Mouse (Mus musculus) lung, postnatal 10 days (tissue): ENCODE measurements around the gene Gps1.
"Not testable (repeated sequence)": the region's sequence is repeated elsewhere in the genome, so short reads cannot be mapped to it uniquely, and the experiment has no call there.

Experiments
- DNase-seq: peaks from one replicate; pipeline ENCODE4 v3.0.0; 2021

The Gps1 gene

GRCm38 (mm10) chr11:120785145-120785544, 1.1 kb downstream of the Gps1 start:
- no peak for DNase-seq

- DNase-seq: not testable (repeated sequence)
These were observed 4.4 kb downstream of the Gps1 start for GRCm38 (mm10) chr11:120788460-120788859.

- DNase-seq: no peak
These were observed 5.3 kb downstream of the Gps1 start for GRCm38 (mm10) chr11:120789355-120789754.

- no peak for DNase-seq
These were observed 5.7 kb downstream of the Gps1 start for GRCm38 (mm10) chr11:120789810-120790209.

GRCm38 (mm10) chr11:120792652-120793051, 8.6 kb downstream of the Gps1 start:
- DNase-seq: no peak

- DNase-seq: peak; percentile 98
These were observed 11.9 kb downstream of the Gps1 start, which contains the start of gene Dus1l for GRCm38 (mm10) chr11:120795756-120796613. Gene Dus1l, minus strand, starts transcription at chr11:120796403.

GRCm38 (mm10) chr11:120796614-120796946, 12.5 kb downstream of the Gps1 start:
- DNase-seq: no peak

GRCm38 (mm10) chr11:120798244-120798643, 14.2 kb downstream of the Gps1 start:
- DNase-seq: peak; percentile 43

- peak; percentile 58 for DNase-seq
These were observed 15.3 kb downstream of the Gps1 start for GRCm38 (mm10) chr11:120799316-120799890.

- DNase-seq: peak; percentile 96
These were observed 16.2 kb downstream of the Gps1 start for GRCm38 (mm10) chr11:120800061-120800904.

GRCm38 (mm10) chr11:120804274-120804673, 20.2 kb downstream of the Gps1 start:
- no peak for DNase-seq

GRCm38 (mm10) chr11:120804769-120805168, 20.7 kb downstream of the Gps1 start:
- no peak for DNase-seq

- DNase-seq: no peak
These were observed 21.6 kb downstream of the Gps1 start for GRCm38 (mm10) chr11:120805375-120806298.

- DNase-seq: no peak
These were observed 23.9 kb downstream of the Gps1 start for GRCm38 (mm10) chr11:120808010-120808409.

GRCm38 (mm10) chr11:120812068-120812467, 28.0 kb downstream of the Gps1 start:
- no peak for DNase-seq

- no peak for DNase-seq
These were observed 33.3 kb downstream of the Gps1 start for GRCm38 (mm10) chr11:120817358-120817757.

- DNase-seq: no peak
These were observed 34.2 kb downstream of the Gps1 start for GRCm38 (mm10) chr11:120818251-120818650.

- DNase-seq: no peak
These were observed 35.5 kb downstream of the Gps1 start for GRCm38 (mm10) chr11:120819556-120819955.

- no peak for DNase-seq
These were observed 36.5 kb downstream of the Gps1 start for GRCm38 (mm10) chr11:120820546-120820945.

GRCm38 (mm10) chr11:120821076-120821922, 37.2 kb downstream of the Gps1 start:
- DNase-seq: peak; percentile 47

- DNase-seq: no peak
These were observed 38.2 kb downstream of the Gps1 start for GRCm38 (mm10) chr11:120822321-120822720.
